Mouse (Mus musculus) CD4-positive, CD25-positive, alpha-beta regulatory T cell (primary cell): ENCODE data around the gene Cnot9. TPM values are rescaled to one million over a fixed set of nuclear protein-coding genes. Genes with fewer than 3 reads are reported as not detected.

Source experiments
- polyA plus RNA-seq: library from polyadenylated mRNA; unstranded; fragments of 100-300 nt; shearing (Covaris generic); gene quantifications from one replicate; pipeline ENCODE4 v1.2.1, GENCODE M21; 2017

The Cnot9 gene
- polyA plus RNA-seq, result 33.4 TPM

GRCm38 (mm10) chr1:74505721-74506464 lies at the start of gene Cnot9:
TSS of gene Cnot9 (plus strand) at chr1:74506058.

GRCm38 (mm10) chr1:74542451-74542961 lies 36.6 kb downstream of the Cnot9 start, which contains the start of gene Plcd4:
TSS of gene Plcd4 (plus strand) at chr1:74542888.

GRCm38 (mm10) chr1:74544184-74544583 lies 38.3 kb downstream of the Cnot9 start, which contains the start of gene Usp37:
TSS of gene Usp37 (minus strand) at chr1:74544284.

Other genes with a start within 250 kb of the Cnot9 start
- gene Gpbar1, start 227.5 kb upstream of the Cnot9 start, polyA plus RNA-seq, result 0.17 TPM
- 242 TPM for gene Aamp, start 221.3 kb upstream of the Cnot9 start, polyA plus RNA-seq
- gene Pnkd, start 221.1 kb upstream of the Cnot9 start, polyA plus RNA-seq, result 63.7 TPM
- gene Tmbim1, start 200.4 kb upstream of the Cnot9 start, polyA plus RNA-seq, result 12.8 TPM
- not detected for gene Catip, start 143.9 kb upstream of the Cnot9 start, polyA plus RNA-seq
- 1.7 TPM for gene Slc11a1, start 130.9 kb upstream of the Cnot9 start, polyA plus RNA-seq
- 5.1 TPM for gene Ctdsp1, start 114.5 kb upstream of the Cnot9 start, polyA plus RNA-seq
- gene Vil1, start 96.7 kb upstream of the Cnot9 start, polyA plus RNA-seq, result 0.17 TPM
- gene Plcd4, start 36.8 kb downstream of the Cnot9 start, polyA plus RNA-seq, result 0.12 TPM
- gene Usp37, start 38.2 kb downstream of the Cnot9 start, polyA plus RNA-seq, result 14.4 TPM
- gene Zfp142, start 82.2 kb downstream of the Cnot9 start, polyA plus RNA-seq, result 20.0 TPM
- 13.3 TPM for gene Bcs1l, start 82.2 kb downstream of the Cnot9 start, polyA plus RNA-seq
- 27.3 TPM for gene Rnf25, start 95.3 kb downstream of the Cnot9 start, polyA plus RNA-seq
- not detected for gene Stk36, start 95.4 kb downstream of the Cnot9 start, polyA plus RNA-seq
- 32.5 TPM for gene Ttll4, start 155.7 kb downstream of the Cnot9 start, polyA plus RNA-seq
- 0.39 TPM for gene Cyp27a1, start 207.5 kb downstream of the Cnot9 start, polyA plus RNA-seq
- not detected for gene Prkag3, start 243.2 kb downstream of the Cnot9 start, polyA plus RNA-seq